Mouse (Mus musculus): ENCODE results near the gene Atp6v1g2.
A peak's percentile ranks its signal among the peaks of the same experiment; 100 is the strongest.
"Not testable (repeated sequence)": the region's sequence is repeated elsewhere in the genome, so short reads cannot be mapped to it uniquely, and the experiment has no call there.

The Atp6v1g2 gene

DNA sequence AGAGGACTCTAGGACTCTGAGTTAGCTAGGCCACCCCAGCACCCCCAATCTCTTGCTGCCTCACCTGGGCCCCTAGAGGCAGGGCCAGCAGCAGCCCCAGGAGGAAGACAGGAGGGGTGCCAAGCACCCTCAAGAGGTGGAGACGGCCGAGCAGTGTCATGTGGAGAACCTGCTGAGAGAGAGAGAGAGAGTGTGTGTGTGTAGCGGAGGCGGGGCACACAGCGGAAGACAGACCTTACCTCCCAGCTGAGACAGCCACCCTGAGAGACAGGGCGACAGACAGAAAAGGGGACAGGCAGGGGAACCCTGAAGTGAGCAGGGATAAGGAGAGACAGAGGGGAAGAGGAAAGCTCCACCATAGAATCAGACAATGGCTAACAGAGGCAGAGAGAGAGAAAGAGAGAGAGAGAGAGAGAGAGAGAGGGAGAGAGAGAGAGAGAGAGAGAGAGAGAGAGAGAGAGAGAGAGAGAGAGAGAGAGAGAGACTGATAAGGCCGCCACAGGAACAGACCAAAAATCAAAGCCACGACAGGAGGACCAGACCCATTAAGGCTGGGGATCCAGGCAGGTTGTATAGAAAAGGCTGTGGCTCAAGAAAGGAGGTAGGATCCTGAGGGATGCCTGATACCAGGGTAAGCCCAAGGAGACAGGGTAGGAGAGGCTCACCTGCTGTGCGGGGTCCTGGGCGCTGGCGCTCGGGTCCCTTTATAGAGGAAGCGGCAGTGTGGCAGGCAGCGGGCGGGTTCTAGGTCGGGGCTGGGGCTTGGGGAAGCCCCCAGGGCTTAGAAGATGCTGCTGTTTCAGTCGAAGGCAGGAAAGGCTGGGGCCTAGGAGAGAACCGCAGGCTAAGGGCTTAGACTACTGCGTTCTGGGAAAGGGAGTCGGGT is 28.7 kb upstream of the Atp6v1g2 start, which contains the start of gene Lta:
Gene Lta (minus strand): TSS at position 858 of the 886 bp plus-strand sequence.
- no peak for DNase-seq

DNA sequence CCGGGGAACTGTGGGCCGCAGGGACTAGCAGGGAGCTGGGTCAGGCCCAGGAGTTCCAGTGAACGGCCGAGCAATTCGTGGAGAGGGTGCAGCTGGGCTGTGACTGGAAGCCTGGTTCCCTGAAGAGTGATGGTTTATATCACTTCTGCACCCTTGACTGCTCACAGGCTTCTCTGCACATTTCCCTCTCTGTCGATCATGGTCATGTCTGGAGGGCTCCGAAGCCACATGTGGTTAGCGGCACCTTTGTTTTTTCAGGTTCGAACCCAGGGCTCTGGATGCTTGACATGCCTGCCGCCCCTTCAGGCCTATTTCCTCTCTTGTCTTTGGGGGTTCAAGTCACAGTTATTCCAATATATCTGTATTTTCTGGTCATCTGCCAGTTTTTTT is 28.1 kb upstream of the Atp6v1g2 start:
- no peak for DNase-seq

DNA sequence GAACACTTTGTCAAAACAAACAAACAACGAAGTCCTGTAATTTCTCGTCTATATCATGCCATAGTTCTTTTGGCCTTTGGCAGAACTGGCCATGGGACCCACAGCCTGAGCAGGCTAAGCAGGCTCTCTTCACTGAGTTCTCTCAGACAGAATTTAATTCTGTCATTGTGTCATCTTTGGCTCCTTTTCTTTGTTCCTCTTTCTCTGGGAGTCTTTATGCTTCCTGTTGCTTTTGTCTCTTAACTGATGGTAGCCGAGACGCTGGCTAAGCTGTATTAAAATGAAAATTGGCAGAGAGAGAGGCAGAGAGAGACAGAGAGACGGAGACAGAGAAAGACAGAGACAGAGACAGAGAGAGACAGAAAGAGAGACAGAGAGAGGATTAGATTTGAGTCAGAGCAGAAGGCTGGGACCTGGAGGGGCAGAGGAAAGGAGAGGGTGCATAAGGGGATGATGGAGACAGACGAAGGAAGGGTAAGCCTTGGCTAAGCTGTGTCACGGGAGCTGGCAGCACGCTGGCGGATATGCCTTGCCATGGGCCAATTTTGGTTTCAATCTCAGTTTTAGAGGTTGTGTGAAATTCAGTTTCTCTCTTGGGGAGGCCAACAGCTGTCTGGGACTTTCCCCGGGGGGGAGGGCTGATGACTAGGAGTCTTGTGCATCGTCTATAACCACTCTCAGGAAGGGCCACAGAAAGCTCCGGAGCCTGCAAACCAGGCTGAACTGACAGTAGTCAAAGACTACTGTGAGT is 23.5 kb upstream of the Atp6v1g2 start:
- DNase-seq, result no peak

DNA sequence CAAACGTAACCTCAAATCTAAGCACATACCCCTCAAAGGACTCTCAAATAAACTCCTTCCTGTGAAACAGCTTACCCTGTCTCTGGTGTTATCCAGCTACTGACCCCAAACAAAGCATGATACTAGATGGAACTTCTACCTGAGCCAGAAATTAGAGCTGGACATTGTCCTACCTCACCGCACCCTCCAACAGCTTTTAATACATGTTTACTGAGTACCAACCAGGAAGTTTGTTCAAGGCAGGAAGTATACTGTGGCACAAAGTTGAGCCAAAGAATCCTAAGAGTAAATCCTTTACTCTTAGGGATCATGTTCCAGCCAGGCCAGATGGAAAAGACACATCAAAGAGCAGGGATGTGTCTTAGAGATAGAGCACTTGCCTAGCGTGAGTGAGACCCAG is 22.9 kb upstream of the Atp6v1g2 start:
- no peak for DNase-seq

DNA sequence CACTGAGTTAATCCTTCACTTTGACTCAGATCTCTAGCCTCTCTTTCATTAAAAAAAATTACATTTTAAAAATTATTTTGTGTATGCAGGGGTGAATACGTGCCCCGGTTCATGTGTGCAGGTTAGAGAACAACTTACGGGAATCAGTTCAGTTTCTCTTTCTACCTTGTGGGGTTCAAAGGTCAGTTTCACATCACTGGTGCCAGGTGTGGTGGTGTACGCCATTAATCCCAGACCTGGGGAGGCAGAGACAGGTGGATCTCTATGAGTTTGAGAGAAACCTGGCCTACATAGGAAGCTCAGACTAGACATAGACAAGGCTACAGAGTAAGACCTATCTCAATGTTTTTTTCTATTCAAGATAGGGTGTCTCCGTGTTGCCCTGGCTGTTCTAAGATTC is 20.4 kb upstream of the Atp6v1g2 start:
- no peak for DNase-seq

DNA sequence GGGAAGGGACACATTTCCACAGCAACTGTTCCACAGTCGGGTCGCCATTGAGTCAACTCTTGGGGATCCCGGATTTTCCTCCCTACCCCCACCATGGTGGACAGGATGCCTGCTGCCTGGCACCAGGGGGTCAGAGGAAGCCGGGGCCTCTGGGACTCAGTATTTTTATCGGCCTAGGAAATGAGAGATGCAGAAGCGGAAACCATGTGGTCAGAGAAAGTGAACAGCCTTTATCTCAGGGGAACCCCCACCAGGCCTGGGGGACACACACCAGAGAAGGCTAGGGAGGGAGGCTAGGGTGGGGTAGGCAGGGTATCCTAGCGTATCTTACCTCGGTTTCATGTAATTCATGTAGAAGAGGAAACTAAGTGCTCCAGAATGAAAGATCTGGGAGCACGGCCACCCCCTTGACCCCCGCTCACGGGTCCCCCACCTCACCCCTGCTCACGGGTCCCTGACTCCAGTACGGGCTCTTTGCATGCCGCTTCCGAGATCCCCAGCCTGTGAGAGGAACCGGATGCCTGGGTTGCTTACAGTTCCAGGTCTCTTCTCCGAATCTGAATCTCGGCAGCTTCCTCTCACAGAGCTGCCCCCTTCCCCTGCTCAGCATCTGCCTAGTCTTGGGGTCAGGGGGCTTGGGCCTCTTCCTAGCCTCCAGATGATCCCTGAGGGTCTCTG is 14.8 kb upstream of the Atp6v1g2 start:
- DNase-seq, result peak; percentile 40

DNA sequence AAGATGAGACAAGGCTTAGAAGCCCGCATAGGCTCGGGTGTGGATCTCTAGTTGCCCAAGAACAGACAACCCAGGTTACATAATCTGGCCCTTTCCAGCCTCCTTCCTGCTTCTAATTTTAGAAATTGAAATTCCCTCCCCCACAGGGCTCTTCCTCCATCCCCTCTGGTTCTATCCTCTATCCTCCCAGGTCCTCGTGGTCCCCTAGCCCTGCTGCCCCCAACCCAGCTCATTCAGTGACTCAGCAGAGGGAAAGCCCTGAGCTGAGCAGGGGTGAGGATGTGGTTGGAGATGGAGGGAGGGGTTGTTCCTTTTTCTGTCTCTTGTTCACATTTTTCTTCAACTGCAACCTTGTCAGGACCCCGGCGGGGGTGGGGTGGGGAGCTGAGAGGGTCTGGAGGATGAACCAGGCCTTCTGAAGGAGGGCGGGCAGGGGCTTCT is 13.8 kb upstream of the Atp6v1g2 start:
- no peak for DNase-seq

DNA sequence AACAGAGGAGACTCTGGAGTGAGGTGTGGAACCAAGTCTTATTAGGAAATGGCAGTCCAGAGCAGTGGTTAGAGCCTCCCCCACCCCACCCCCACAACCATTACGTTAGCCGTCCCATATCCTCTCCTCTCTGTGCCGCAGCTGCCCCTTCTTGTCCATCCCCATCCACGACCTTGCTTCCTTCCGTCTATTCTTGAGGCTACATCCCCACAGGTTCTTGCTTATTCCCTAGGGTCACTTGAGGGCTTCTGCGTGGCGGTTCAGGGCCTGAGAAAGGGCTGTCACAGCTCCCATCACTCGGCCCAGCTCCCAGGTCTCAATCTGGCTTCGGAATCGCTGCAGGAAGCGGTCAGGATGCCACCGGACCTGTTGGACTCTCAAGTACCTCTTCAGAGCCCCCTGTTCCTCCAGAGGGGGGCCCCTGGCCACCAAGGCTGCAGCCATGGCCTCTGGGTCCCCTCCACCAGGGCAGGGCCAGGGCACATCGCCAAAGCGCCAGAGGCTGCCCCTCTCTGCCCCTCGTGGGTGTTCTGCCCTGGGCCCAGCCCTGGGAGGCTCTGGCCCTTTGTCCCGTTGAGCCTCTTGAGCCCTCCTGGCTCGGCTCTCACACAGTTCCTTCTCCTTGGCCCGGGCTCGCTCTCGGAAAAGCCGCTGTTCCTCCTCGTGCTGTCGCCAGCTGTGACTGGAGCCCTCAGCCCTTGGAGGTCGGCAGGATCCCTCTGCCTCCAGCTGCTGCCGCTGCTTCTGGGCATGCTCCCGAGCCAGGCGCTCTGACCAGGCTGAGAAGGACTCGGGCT is 13.1 kb upstream of the Atp6v1g2 start, which contains the start of gene Gm16181:
Gene Gm16181 (plus strand): TSS at position 679 of the 797 bp plus-strand sequence.
- DNase-seq, result peak; percentile 59

DNA sequence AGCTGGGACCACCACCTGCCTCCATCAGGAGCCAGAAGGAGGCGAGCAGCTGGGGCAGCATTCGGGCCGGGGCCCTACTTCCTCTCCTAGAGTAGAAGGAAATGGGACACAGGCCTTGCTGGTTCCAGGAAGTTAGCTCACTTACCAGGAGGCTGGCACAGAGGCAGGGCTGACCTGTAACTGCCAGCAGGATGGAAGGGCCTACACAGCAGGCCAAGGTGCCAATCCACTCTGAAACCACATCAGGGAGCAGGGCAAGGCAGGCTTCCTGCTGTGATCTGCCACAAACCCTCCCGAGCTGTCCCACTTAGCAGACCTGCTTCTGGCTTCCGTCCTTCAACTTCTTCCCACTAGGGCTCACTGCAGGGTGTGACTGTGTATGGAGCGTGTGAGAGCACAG is 11.2 kb upstream of the Atp6v1g2 start:
- DNase-seq, result peak; percentile 44

DNA sequence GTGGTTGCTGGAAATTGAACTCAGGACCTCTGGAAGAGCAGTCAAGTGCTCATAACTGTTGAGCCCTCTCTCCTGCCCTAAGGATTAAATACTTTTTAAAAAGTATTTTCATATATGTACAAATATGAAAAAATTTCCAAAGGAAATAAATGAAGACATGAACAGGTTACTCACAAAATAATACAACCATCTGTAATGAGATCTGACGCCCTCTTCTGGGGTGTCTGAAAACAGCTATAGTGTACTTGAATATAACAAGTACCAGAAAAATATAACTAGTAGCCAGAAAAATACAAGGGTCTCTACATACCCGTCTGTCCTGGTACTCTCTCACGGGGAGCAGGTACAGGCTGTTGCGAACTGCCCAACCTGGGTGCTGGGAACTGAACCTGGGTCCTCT is 8.8 kb upstream of the Atp6v1g2 start:
- DNase-seq, result no peak

DNA sequence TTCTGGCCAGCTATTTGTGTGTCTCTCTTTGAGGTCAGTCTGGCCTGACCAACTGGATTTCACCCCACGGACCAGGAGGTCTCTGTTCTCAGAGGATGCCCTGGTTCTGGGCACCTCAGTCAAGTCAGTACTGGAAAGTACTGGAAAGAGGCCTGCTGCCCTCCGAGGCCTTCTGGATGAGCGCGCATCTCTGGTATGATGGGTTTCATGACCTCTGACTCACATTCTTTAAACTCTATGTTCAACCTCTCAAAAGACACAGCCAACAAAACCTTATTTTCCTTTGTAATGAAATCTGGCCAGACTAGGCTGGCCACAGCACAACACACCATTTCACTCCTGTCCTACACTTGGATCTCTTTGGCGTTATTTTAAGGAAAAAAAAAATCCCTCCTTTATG is 8.0 kb upstream of the Atp6v1g2 start:
- no peak for DNase-seq

DNA sequence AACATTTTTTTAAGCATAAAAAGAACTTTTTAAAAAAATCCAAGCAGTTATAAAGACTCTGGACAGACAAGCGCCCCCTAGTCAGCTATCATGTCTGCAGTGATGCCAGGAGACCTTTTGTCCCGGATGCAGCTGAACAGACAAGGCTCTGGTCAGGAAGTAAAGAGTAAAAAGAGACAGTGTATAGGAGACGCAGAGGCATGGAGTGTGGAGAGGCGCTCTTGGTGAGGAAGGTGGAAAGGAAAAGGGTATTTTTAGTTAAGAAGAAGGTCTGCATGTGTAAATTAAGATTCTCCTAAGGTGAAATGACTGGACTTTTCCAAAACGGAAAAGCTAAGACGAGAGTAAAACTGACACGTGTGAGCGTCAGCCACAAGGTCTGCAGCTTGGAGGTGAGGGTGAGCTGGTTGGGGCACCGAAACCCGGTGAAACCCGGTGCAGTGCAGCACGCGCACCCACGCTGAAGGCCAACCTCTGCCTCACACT is 6.9 kb upstream of the Atp6v1g2 start:
- no peak for DNase-seq

DNA sequence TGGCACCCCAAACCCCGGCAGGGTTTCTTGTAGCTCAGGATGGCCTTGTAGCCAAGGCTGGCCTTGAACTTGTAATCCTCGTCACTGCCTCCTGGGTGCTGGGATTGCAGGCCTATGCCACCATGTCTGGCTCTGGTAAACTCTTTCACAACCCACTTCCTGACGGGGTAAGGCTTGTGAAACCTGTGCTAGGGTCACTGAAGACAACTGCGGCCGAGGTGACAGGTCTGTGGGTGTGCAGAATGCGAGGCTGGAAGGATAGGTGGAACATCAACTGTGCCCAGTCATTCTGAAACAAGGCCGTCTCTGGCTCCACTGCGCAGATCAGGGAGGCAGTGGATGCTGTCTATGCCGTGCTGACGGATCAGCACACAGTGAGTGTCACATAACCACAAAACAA is 2.4 kb upstream of the Atp6v1g2 start:
- DNase-seq, result no peak

DNA sequence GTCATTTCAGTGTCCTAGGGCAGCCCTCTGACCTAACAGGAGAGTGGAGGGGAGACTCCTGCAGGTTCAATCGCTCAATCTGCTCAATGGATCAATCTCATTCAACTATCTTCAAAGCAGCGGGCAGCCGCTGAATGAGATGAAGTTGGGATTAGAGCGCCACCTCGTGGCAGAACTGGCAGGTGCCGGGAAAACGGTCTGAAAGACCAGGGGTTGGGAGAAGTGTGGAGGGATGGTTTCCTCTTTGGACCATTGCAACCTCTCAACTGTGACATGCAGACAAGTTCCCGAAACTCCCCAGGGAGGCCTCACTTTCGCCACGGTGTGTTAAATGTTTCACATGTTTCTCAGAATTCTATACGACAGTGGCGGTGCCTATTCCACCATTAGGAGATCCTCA is 1.4 kb upstream of the Atp6v1g2 start:
- DNase-seq, result peak; percentile 94

DNA sequence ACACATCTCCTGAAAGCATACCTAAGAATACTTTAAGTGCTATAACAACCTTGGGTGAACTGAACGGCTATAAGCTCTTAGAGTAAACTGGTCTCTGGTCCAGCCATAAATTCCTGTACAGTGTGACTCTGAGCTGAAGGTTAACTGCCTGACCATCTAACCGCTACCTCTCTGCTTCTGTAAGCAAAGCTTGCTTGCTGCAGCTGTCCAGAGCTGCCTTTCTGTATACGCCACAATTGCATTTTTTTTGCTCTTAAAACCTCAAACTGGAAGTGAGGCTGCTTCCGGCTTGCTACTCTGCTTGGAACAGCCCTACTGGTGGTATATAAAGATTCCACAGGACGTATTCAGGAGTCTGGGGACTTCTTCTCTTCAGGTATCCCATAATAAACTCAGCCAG is 801 bp upstream of the Atp6v1g2 start:
- no peak for DNase-seq

DNA sequence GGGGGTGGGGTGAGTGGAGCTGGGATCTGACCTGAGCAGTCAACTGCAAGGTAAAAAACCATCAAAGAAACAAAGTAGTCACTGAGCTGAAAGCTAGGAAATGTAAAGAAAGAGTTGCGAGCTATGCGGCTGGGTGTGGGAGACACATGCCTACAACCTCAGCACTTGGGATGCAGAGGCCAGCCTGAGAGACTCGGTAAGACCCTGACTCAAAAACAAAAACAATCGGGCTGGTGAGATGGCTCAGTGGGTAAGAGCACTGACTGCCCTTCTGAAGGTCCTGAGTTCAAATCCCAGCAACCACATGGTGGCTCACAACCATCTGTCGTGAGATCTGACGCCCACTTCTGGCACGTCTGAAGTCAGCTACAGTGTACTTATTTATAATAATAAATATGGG is 630 bp downstream of the Atp6v1g2 start:
- not testable (repeated sequence) for DNase-seq

DNA sequence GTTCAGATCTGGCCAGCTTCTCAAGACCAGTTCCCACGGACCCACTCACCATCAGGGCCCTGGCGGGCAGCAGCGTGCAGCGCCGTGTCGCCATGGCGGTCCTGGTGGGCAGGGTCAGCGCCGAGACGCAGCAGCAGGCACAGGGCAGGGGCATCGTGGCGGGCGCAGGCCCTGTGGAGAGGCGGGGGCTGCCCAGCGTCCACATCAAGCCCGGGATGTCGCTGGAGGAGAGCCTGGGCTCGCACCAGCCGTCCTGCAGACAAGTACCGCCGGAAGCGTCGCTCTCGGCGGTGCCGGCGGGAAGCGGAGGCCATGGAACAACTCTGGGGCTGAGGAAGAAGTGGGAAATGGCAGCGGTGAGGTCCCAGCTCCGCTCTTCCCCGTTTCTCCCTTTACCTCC is 1.4 kb downstream of the Atp6v1g2 start:
- DNase-seq, result peak; percentile 38

DNA sequence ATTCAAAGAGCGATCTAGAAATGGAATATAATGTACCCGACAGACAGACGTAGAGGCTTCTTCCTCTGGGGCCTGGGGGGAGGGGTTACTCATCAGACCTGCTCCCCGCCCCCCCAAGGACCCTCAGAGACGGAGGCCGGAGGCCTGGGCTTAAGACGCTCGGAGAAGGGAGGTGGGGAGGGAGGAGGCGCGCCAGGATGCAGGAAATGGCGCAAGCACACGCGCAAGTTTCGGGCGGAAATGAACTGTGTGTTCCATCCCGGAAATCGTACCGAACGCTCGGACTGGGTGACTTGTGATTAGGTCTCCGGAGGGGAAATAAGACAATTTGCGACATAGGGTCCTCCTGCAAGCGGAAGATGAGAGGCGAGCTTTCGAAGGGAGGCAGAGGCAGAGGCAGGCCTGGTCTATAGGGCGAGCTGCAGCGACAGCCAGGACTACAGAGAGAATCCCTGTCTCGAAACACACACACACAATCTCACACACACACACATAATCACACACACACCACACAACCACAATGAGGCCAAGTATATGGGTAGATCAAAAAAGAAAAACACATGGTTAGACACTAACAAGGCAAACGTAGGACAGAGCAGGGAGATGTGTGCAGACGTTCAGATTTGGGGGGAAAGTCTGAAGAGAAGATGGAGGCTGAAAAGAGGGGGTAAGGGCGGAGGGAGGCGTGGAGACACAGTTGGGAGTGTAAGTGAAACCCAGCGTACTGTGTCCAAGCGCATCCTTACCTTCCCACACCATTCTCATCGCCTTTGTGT is 2.3 kb downstream of the Atp6v1g2 start, which contains the start of gene Nfkbil1:
Gene Nfkbil1 (minus strand): TSS at position 179 of the 776 bp plus-strand sequence.
- DNase-seq, result peak; percentile 92

DNA sequence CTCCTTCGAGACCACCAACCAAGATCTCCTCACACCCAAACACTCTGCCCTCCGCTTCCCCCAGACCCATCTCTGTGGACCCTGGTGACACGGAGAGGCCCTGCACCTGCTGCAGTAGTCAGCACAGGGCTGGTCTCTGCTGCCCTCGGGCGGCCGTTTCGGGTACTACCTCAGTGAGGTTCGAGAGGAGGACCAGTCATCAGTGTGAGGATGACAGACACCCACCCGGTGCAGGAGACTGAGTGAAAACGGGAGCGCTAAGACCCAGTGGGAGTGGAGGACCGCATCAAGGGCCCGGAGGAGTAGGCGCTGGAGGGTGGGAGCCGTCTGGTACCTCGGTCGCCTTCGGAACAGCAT is 2.9 kb downstream of the Atp6v1g2 start:
- DNase-seq, result peak; percentile 99

DNA sequence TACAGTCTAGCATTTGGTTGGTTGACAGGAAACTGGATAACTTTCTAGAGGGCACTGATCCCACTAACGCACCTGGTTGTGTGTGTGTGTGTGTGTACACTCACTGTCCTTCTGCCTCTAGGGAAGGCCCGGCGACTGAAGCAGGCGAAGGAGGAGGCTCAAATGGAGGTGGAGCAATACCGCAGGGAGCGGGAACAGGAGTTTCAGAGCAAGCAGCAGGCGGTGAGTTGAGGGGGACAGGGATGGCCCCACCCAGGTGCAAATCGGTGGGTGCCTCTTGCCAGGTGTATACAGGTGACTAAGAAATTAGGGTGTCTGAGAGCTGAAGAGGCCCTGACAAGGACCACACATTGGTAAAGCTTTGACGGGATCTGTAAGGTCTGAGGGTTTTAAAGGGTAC is 3.5 kb downstream of the Atp6v1g2 start:
- DNase-seq, result no peak

DNA sequence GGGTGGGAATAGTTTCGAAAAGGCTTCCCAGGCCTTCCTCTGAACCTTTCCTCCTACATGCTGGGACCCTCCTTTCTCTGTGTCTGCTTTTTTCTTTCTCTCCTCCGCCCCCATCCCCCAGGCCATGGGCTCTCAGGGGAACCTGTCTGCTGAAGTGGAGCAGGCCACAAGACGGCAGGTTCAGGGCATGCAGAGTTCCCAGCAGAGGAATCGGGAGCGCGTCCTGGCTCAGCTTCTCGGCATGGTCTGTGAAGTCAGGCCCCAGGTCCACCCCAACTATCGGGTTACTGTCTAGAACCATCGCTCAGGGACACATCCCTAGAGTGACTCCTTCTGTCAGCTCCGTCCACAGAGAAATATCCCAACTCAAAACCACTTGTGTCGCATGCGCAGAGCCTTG is 4.0 kb downstream of the Atp6v1g2 start:
- no peak for DNase-seq

DNA sequence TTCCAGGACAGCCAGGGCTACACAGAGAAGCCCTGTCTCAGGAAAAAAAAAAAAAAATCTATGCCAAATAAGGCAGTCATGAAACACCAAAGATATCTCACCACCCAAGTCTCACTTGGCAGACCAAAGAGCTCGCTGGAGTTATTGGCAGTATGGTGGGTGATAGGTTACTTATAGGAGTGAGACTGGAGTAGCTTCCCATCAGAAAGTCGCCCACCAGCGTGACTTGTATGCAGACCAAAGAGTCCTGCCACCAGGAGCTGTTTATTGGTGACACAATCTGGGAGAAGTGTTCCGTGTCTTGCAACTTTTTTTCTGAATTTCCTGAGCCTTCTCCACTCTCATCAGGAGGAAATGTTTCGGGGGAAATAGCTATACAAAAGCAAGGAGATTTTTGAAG is 6.2 kb downstream of the Atp6v1g2 start:
- no peak for DNase-seq

All from lung, postnatal 14 days (tissue).